In genomic region chr2:132692320-132692719, GRCm38 (mm10) we compare ENCODE assay signal across 16 mouse cellular contexts. TPM values are rescaled to one million over a fixed set of nuclear protein-coding genes. Genes with fewer than 3 reads are reported as not detected.
DNase-seq lines count a peak whose midpoint lies in the region; ATAC-seq and TF ChIP-seq lines count a peak whose summit lies in the region.
"Had no signal": no experiment of that assay in that cellular context is flagged by ENCODE, and none has a peak within 500 bp of the region (broad histone marks: within the 10 kb centered on the region; RNA-seq: fewer than 3 reads in every experiment).

No protein-coding gene starts in this region.

- intact Hi-C loops in gastrocnemius, adult 2 months (cut with DNase I), result no loop called here

- no peak for DNase-seq in gastrocnemius, adult 2 months
- DNase-seq in gastrocnemius, postnatal 25 days, result no peak
- DNase-seq in adipocyte (ENCODE audit: low spot score), result no peak
- no peak for DNase-seq in ovary, postnatal 14 days (ENCODE audit: low spot score)
- DNase-seq: adrenal gland, postnatal 14 days; right cerebral cortex, postnatal 4 days had no signal

- H3K4me2 ChIP-seq in liver, embryonic 12.5 days, result peak overlapping the region; percentile 29
- H3K4me2 ChIP-seq: limb, embryonic 15.5 days; midbrain, embryonic 13.5 days had no signal

- H3K36me3 ChIP-seq in ES-Bruce4 (ENCODE audit: control insufficient read depth, insufficient read depth, low read length, poor library complexity, severe bottlenecking), result no peaks in the 10 kb centered on the region
- H3K36me3 ChIP-seq in liver, embryonic 12.5 days, result peaks cover 4% of the 10 kb centered on the region; the same call in 1 of the 2 replicates

- ATAC-seq in liver, embryonic 12.5 days, result no peak
- peak; percentile 60 for ATAC-seq in megakaryocyte, adult 5-6 weeks (ENCODE audit: poor library complexity, severe bottlenecking)
- no peak for ATAC-seq in inflammation-experienced regulatory T-cells, adult 6 months
- ATAC-seq: intestine, postnatal 0 days; midbrain, embryonic 13.5 days; Patski had no signal

- no peaks in the 10 kb centered on the region for H3K4me1 ChIP-seq in ES-Bruce4 (ENCODE audit: control insufficient read depth, insufficient read depth, low read length)
- peaks cover 96% of the 10 kb centered on the region for H3K4me1 ChIP-seq in liver, embryonic 12.5 days

- TF ChIP-seq CTCF in gastrocnemius, adult 2 months (IDR thresholded peaks at IDR 0.05), result no peak
- TF ChIP-seq CTCF in ES-Bruce4 (IDR thresholded peaks at IDR 0.05; ENCODE audit: low read depth, low read length), result no peak

- no peak for TF ChIP-seq POLR2A in ES-Bruce4 (IDR thresholded peaks at IDR 0.05; ENCODE audit: insufficient read depth, low read length)

- no peaks in the 10 kb centered on the region for H3K9me3 ChIP-seq in ES-Bruce4 (replicated peaks; ENCODE audit: control insufficient read depth, insufficient read depth, low read length, poor library complexity, severe bottlenecking)
- H3K9me3 ChIP-seq in liver, embryonic 12.5 days (replicated peaks), result no peaks in the 10 kb centered on the region
- H3K9me3 ChIP-seq: limb, embryonic 15.5 days; midbrain, embryonic 13.5 days had no signal

- no peak overlapping the region for H3K4me3 ChIP-seq in gastrocnemius, adult 2 months
- no peak overlapping the region for H3K4me3 ChIP-seq in ES-Bruce4 (ENCODE audit: low read depth, low read length)
- 0 out of 2 replicates have a peak overlapping the region, but pooled peaks have one; percentile 0 for H3K4me3 ChIP-seq in liver, embryonic 12.5 days
- H3K4me3 ChIP-seq: left cerebral cortex, adult 2 months; limb, embryonic 15.5 days; midbrain, embryonic 13.5 days had no signal

- TF ChIP-seq EP300 in ES-Bruce4 (IDR thresholded peaks at IDR 0.05; ENCODE audit: insufficient read depth, low read depth, low read length), result no peak

- peak overlapping the region; percentile 32; the same call in 1 of the 2 replicates for H3K27ac ChIP-seq in gastrocnemius, adult 2 months
- peak overlapping the region; percentile 94 for H3K27ac ChIP-seq in ES-Bruce4 (ENCODE audit: insufficient read depth, low read length)
- peak overlapping the region; percentile 71 for H3K27ac ChIP-seq in liver, embryonic 12.5 days
- H3K27ac ChIP-seq: limb, embryonic 15.5 days; midbrain, embryonic 13.5 days; stomach, postnatal 0 days had no signal

- H3K27me3 ChIP-seq in ES-Bruce4 (ENCODE audit: control insufficient read depth, insufficient read depth, low read length, poor library complexity, severe bottlenecking), result no peaks in the 10 kb centered on the region
- no peaks in the 10 kb centered on the region for H3K27me3 ChIP-seq in liver, embryonic 12.5 days (replicated peaks)
- H3K27me3 ChIP-seq: limb, embryonic 15.5 days; midbrain, embryonic 13.5 days; Patski had no signal

- WGBS in liver, embryonic 12.5 days (ENCODE audit: insufficient replicate concordance), result 32% methylated on average over 1 of the region's 1 CpGs

- no peak overlapping the region for H3K9ac ChIP-seq in ES-Bruce4 (ENCODE audit: low read depth, poor library complexity, severe bottlenecking)
- H3K9ac ChIP-seq in liver, embryonic 12.5 days, result peak overlapping the region; percentile 49
- H3K9ac ChIP-seq: limb, embryonic 15.5 days; midbrain, embryonic 13.5 days had no signal

RNA-seq across cellular contexts. Expression of gene Shld1, which starts 5.6 kb away (rescaled TPM):
- 1 to 10 TPM; 6.2 to 6.9 TPM for total RNA-seq in gastrocnemius, adult 2 months (2021)
- 1 to 10 TPM; 5.0 TPM for total RNA-seq in gastrocnemius, postnatal 25 days (2021)
- 5.7 and 10.7 TPM in 2 replicates for polyA plus RNA-seq in ES-Bruce4 (2011; ENCODE audit: insufficient read depth, insufficient read length, low read depth, missing spikeins)
- 9.5 and 11.6 TPM in 2 replicates for polyA plus RNA-seq in liver, embryonic 12.5 days (2016; fragmentation: Nextera tagmentation; extraction: Ambion mirVana)
- 15.7 and 16.0 TPM in 2 replicates for total RNA-seq in megakaryocyte, adult 5-6 weeks (2015)
- total RNA-seq in megakaryocyte, adult 5-6 weeks (2017), result 5.9 and 12.5 TPM in 2 replicates
- polyA plus RNA-seq in inflammation-experienced regulatory T-cells, adult 6 months (2017; shearing (Covaris generic)), result 10 to 100 TPM; 14.9 to 43.3 (median 35.0) TPM

Comparison
In these comparisons a context has a peak if more than half of its experiments do, and no peak if none do; other contexts are left out.
1. H3K27ac ChIP-seq: peak in every context shown above with its lines; median percentile 94 in ES-Bruce4; 71 in liver, embryonic 12.5 days; 32 in gastrocnemius, adult 2 months.